Mouse (Mus musculus) testis, adult 2 months (tissue): Measurements from ENCODE around the gene Pou3f1.

Experiments used
- CTCF ChIP-seq: fragments of 200-500 bp; IDR thresholded peaks from 2 replicates; pipeline ENCODE4 v1.5.1; 2012; ENCODE audit warnings: low read depth, mild to moderate bottlenecking, inconsistent platforms, low read length, moderate library complexity; ENCODE audit not compliant: control insufficient read depth, insufficient read depth, insufficient replicate concordance
- POLR2A ChIP-seq: fragments of 200-500 bp; IDR thresholded peaks from 2 replicates; pipeline ENCODE4 v1.6.1; 2012; ENCODE audit warnings: low read depth, mild to moderate bottlenecking, inconsistent platforms, low read length, moderate library complexity; ENCODE audit not compliant: control insufficient read depth

- TF ChIP-seq POLR2A (no peak), CTCF (no peak)
Measured at GRCm38 (mm10) chr4:124699791-124700190, 43.2 kb downstream of the Pou3f1 start.
